Mouse (Mus musculus) layer of hippocampus, adult 9-11 months (tissue): ENCODE results near the gene Snx29.
A peak's percentile ranks its signal among the peaks of the same experiment; 100 is the strongest.
"Not testable (repeated sequence)": the region's sequence is repeated elsewhere in the genome, so short reads cannot be mapped to it uniquely, and the experiment has no call there.

Source experiments
- DNase-seq: peaks from one replicate; pipeline ENCODE4 v3.0.0; 2022

Gene Snx29

DNA sequence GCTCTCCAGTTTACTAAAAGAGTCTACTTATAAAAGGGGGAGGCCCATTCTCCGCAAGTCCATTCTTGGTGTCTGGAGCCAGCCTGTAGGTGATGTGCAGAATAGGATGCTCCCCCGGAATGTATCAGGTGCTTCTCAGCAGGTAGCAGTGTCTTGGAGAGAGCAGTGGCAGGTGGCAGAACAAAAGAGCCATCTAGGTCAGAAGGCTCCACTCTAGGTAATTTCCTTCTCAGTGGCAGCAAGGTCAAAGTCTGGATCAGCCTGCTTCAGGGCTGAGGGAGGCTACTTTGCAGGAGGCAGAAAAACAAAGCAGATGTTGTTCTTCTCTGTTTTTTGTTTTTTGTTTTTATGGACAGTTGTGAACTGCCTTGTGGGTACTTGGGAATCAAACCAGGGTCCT is 37.9 kb downstream of the Snx29 start:
- not testable (repeated sequence) for DNase-seq

DNA sequence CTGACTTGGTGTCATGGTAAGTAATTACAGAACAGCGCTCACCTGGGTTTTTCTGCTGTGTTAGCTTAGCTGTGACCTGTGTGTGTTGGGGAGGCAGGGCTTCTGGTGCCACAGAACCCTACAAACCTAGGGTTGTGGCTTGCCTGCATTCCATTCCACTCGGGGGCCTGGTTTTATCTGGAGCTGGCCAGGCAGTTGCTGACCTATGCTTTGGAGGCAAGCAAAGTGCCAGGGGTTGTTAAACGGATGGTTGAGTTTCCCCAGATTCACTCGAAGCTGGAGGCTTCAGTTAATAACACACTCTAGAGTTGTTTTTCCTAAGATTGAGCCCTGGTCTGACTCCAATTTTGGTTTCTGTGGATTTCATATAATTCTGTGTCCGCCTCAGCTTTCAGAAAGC is 42.9 kb downstream of the Snx29 start:
- DNase-seq = no peak

DNA sequence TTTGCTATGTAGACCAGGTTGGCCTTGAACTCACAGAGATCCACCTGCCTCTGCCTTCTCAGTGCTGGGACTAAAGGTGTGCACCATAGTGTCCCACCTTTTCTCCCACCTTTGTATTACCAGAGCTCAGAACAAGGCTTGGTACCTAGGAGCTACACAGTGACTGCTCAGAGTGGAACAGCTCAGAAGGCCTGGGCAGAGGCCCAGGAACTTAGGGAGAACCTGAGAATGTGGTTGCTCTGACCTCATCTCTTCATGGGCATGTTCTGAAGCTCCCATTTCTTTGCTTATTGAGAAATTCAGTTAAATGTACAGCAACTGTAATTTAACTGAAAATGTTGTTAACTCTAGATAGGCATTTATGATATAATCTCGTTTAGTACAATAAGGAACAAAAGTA is 44.1 kb downstream of the Snx29 start:
- DNase-seq = no peak

DNA sequence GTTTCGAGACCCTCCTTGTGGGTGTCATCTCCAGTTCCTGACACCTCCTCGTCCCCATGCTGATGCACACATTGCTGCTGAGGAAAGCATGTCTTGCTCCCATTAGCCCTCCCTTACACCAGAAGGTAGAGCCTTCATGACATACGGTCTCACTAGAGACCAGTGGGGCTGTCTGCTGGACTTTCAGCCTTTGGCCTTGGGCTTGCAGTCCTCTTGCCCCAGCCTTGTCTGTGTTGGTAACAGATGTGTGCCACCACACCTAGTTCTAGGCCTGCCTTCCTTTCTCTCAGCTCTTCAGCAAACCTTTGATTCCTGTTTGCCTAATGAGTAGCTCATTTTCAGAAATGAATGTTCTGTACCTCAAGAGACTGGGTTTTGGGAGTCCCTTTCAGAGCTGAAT is 45.7 kb downstream of the Snx29 start:
- no peak for DNase-seq

DNA sequence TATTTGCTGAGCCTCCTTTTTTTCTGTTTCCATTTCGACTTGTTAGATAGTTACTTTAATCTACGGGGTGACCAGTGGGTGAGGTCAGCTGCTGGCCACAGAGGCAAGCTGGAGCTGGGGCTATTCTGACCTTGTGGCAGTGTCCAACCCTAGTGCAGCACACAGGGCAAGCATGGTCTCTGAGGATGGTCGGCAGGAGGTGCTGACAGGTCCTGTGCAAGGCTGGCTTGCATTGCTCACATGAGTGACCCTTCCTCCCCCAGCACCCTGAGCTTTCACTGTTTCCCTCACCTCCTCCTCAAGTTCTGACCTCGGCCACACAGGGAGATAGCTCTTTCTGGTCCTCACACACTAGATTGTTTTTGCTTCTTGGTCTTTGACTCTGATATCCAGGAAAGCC is 46.5 kb downstream of the Snx29 start:
- DNase-seq = no peak

DNA sequence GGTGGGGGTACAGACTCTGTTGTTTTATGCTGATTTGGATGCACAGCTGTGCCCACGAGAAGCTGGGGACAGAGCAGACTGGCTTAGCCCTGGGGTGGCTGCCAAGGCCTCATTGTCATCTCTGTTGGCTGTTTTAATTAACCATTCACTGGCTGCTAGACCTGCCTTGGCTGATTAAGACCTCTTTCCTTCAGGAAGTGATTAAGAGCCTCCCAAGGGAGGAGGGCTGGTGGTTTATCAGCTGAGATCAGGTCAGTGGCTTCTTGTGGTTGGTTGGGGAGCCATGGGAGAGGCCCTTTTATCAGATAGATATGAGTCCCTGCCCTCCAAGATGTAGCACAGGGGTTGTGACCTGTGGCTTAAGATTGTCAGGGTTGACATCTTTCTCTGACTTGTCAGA is 46.9 kb downstream of the Snx29 start:
- no peak for DNase-seq

DNA sequence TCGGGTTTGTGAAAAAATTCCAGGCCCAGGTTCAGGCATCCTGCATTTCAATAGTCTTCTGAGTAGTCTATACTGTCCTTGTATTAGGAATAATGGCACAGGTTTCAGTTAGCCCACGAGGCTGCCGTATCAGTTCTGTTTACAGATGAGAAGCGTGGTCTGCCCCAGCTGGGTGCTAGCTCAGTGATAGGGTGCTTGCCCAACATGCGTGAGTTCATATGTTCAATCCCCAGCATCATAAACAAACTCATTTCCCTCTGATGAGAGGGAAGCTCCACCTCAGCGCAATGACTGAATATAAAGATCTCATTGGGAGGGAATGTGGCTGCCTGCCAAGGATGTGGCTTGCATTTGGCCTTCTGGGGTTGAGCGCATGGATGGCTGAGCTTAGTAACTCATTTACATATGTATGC is 47.4 kb downstream of the Snx29 start:
- no peak for DNase-seq

DNA sequence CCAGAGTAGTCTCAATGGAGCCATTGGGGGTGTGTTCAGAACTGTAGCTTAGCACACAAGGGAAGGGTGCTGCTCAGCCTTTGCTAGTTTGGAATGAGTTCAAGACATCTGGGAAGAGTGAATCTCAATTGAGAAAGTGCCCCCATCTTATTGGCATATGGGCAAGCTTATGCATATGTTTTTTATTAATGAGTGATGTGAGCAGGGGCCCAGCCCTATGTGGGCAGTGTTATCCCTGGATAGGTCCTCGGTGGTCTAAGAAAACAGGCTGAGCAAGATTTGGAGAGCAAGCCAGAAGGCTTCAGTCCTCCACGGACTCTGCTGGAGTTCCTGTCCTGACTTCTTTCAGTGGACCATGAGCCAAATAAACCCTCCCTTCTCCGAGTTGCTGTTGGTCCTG is 56.6 kb downstream of the Snx29 start:
- DNase-seq = no peak

DNA sequence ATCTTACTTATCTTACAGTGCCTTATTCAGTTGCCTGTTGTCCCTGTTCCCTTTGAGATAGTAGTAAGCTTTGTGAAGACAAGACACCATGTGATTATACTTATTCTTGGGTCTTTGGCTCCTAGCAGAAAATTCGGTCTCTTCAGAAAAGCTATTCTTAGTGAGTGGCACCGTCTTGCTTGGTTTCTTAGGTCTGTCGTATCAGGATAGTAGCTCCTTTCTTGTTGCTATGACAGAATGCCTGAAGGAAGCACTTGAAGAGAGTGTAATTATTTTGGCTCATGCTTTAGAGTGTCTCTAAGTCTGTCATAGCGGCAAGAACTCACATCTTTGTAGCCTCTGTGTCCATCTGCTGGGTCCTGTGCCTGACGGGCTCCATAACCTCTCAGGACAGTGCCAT is 57.3 kb downstream of the Snx29 start:
- no peak for DNase-seq

DNA sequence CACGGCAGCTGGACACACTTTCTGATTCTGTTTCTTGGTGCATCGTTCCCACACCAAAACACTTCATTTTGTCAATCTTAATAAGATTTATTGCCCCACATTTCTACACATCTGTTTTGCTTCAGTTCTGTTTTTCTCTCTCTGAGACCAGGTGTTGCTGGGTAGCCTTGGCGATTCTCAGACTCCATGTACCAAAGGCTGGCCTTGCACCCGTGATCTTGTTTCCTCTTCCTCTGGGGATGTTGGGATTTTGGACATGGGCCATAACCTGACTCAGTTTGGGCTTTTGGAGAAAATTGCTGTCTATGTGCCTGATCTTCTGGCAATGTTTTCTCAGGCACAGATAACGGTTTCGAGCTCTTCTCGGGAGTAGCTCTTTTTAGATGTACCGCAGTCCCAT is 58.2 kb downstream of the Snx29 start:
- no peak for DNase-seq

DNA sequence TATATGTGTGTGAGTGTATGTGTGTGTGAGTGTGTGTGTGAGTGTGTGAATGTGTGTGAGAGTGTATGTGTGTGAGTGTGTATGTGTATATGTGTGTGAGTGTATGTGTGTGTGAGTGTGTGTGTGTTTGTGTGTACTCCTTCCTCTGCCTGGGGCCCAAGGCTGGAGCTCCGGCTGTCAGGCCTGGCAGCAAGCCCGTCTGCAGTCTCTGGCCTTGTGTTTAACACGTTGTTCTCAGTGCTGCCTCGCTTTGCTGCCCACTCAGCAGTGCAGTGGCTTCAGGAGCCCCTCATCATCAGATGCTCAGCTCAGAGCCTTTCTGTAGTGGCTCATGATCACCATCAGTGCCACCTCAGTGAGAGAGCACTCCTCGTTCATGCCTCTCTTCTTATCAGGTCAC is 61.7 kb downstream of the Snx29 start:
- peak; percentile 48 for DNase-seq

DNA sequence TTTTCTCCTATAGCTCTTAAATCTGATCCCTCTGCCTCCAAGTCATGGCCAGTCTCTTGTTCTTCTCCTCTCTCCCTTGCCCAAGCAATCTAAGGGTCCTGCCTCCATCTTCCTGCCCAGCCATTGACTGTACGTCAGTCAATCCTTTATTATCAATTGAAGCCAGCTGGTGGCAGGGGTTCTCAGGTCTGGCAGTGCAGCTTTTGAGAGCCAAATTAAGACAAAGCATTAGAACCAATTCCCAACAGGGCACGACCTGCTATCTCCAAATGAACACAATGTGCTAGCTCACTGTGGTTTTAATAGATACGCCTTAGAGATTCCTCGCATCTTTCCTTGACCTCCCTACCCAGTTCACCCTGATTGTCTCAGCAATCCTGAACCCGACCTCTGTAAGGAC is 62.4 kb downstream of the Snx29 start:
- DNase-seq = no peak

DNA sequence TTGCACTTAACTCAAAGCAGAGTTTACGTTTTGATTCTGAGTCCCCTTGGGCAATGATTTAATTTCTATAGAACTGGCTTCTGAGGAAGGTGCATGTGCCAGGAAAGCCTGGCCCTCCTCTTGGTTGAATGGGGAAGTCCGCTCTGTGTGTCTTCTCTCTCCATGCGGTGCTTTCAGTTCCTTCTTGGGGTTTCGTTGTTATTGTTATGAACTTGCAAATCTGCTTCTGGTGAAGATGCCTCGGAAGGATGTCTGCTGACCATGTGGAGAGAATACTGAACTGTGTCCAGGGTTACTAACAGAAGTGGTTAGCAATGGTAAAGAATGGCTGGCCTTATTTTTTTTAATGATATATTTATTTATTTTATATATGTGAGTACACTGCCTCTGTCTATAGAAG is 63.1 kb downstream of the Snx29 start:
- DNase-seq = no peak

DNA sequence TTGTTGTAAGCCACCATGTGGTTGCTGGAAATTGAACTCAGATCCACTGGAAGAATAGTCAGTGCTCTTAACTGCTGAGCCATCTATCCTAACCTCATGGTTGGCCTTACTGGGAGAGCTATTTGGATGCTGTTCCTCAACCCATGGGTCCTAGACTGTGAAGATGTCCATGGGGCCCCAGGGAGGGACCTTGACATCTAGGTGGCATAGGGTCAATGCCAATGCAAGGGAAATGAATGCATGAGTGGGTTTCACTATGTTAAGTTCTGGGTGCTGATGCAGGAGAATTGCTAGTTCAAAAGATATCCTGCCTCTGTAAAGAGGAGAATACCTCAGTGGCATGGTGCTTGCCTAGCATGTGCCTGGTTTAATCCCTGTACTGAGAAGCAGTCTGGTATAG is 63.5 kb downstream of the Snx29 start:
- no peak for DNase-seq

DNA sequence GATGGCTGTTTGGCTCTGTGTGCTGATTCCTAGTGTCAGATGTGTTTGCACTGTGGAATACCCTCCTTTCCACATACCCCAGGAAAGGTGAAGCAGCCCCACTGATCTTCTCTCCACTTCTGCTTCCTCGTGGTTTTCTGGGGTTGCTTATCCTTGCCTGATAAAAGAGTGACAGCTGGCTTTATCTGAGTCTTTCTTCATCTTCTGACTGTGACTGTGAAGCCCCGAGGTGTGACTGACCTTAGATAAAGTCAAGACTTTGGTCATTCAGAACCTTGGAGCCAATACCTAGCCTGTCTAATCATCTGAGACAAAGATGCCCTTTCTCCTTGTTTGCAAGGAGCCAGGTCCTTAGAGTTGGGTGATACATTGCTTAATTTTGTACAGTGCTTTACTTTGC is 65.4 kb downstream of the Snx29 start:
- DNase-seq = no peak

DNA sequence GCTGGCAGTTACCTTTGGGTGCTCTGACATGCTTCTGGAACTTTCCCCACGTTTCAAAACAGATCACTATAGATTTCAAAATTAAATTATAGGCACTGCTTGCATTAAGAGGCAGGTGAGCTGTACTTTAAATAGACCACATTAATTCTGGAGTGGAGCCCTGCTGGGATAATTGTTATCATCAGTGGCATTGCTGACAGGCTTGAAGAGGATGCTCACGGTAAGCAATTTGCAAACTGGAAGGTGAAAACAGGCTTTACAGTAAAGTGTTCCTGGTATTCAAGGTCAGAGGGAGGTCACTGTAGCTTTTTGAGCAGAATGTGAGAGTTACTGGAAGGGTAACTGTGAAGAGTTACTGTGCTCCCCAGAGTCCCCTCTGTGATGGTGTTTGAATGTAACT is 66.6 kb downstream of the Snx29 start:
- no peak for DNase-seq

DNA sequence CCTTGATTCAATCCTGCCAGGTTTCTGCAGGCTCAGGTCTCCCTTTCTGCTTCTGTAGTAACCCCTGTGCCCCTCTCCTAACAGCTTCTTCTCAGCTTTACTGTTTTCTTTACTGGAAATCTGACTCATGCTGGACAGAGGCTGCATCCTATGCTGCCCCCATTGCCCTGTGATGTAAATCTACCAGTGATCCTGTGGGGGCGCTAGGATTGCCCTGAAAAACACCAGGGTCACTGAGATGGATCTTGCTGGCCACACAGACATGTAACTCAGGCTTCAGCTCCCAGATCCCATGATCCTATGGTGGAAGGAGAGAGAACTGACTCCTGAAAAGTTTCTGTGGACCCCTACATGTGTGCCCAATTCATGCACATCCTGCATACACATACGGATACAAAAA is 73.9 kb downstream of the Snx29 start:
- no peak for DNase-seq

DNA sequence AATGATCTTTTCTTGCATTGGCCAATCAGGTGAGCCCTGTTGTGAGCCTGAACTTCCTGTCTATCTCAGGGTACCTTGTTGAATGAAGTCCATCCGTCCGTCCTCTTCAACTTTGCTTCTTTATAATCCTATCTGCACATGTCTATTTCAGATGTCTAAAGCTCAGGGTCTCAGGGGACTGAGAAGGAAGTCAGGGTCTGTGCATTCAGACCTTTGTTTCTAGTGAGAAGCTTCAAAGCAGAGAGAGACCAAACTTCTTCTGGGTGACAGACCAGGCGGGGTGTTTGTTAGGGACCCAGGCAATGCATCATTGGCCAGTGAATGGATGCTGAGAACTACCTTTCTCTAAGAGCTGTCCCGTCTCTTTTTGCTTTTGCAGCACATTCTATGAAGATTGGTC is 76.7 kb downstream of the Snx29 start:
- no peak for DNase-seq

DNA sequence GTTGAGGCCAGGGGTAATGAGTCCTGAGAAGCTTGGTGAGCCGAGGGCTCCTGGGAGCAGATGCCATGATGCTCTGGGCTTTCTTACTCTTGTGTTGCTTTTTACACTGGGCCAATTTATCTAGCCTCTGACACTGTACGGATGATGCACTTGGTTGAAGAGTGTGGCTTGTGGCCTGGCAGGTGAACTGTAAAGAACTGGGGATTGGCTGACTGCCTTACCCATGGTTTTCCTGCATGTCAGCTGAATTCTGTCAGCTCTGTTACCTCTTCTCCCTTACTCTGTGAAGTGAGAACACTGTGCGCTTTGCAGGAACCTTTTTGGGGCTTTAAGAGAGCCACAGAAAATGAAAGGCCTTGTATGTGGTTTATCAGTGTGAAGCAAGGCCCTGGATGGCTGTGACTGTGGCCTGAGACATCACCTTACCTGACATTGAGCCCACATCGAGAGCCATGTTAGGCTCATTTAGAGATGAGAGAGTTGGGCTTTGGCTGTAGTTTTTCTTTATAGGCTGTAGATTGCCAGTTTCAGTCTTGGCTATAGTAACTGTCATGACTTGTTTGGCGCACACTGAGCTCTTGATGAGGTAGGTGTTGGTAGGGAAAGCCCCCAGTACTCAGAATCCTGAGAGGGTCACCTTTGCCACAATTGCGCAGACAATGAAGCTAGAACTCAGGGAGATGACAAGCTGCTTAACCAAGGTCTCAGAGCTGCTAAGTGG is 77.3 kb downstream of the Snx29 start:
- no peak for DNase-seq

DNA sequence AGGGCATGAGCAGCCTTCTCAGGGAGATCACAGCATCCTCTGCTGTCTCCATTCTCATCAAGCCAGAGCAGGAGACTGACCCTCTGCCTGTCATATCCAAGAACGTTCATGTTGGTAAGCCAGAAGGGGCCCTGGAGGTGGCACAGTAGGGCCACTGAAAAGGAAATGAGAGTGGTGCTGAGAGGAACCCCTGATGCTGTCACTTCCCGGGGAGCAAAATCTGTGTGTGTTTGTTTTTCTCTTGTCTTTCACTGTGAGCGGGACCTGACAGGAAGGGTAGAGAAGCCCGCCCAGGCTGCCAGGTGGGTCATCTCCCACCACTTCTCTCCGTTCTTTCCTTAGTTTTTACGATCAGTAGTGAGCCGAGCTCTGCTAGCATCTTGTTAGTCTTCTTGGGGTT is 78.2 kb downstream of the Snx29 start:
- no peak for DNase-seq

DNA sequence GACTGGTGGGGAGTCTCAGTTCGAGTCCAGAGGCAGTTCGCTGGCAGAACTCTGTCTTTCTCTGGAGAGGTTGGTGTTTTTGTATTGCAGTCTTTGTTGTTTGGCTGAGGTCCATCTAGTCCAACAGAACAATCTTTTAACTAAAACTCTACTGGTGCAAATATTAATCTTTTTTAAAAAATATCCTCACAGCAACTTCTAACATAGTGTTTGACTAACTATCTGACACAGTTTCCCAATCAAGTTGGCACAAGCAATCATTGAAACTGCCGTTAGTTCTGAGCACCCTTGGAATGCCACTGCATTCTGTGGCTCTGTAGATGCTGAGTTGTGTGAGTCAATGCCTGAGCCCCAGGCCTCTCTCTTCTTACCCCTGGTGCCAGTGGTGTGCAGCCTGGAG is 82.5 kb downstream of the Snx29 start:
- no peak for DNase-seq

DNA sequence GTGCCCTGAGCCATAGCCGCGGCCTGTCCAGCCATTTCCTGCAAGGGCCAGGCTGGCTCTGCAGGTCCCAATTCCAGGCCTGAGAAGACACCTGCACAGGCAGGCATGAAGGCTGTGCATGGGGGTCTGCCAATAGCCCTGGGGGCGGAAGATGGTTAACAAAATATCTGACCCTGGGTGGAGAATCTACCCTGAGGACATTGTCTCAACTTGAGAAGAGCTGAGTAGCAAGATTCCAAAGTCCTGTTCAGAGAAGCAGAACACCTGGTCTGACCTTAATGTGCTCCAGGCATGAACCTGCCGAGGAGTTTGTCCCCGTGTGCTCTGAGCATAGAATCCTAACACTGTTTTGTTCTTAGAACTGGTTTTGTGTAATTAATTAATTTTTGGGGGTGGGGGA is 83.5 kb downstream of the Snx29 start:
- no peak for DNase-seq

DNA sequence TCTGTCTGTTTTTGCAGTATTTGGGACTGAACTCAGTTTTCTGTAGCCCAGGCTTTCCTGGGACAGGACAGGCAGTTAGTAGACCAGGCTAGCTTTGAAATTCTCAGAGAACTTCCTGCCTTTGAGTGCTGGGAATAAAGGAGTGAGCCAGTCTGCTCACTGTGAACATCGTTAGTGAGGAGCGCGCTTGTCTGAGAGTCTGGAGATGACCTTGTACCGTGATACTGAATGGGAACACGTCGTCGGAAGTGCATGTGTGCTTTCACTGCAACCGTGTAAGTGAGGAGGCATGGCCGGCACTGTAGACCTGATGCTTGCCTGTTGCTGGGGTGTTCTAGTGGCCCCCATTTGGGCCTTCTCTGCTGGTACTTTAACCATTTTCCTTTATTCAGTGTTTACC is 83.9 kb downstream of the Snx29 start:
- no peak for DNase-seq

DNA sequence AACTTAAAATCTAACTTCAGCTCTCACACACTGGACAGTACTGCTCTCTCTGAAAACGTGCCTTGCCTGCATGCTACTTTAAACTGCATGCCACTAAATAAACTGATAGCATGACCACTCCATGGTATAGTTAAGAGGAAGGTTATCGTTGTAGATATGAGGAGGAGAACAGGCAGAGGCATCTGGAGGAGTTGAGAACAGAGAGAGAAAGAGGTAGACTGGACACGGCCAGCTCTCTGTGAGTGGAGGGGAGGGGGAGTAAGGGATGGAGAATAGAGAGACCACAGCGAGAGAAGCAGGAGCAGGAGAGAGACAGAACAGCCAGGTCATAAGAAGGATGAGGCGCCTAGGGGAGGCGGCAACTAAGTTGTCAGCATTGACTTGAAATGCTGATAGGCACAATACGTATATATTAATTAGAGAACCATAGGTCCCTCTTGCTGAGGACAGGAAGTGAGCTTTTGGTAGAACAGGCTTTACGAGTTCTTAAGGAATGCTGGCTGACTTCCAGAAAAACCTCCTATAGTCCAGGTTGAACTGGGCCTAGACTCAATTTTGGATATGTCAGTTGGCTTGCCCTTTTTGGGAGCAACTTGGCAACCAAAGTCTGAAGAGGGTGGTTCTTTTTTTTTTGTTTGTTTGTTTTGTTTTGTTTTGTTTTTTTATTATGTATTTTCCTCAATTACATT is 85.4 kb downstream of the Snx29 start:
- no peak for DNase-seq

DNA sequence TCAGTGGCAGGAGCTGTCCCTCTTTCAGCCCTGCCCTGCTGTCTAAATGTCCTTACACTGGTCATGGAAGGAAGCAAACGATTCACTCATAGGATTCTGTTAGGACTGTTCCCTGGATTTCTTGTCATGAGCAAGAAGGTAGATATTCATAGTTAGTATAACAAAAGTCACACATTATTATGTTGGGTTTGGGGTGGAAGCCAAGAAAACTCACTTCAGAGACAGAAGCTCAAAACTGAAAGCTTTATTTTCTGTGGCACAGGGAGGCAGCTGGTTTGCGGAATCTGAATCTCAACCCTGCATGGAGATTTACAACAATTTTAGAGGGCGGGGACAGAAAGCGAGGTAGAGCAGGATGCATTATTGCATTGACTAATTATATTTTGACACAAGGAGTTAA is 86.0 kb downstream of the Snx29 start:
- no peak for DNase-seq
